Mouse (Mus musculus) stomach, postnatal 0 days (tissue): Measurements from ENCODE around the gene Ccne1.

Experiments used
- CTCF ChIP-seq: IDR thresholded peaks from 2 replicates; pipeline ENCODE4 v1.5.1; 2016; ENCODE audit warnings: antibody characterized with exemption, low read depth, mild to moderate bottlenecking, moderate library complexity
- EP300 ChIP-seq: optimal IDR thresholded peaks from 2 replicates; pipeline ENCODE3; 2016; ENCODE audit warnings: antibody characterized with exemption

DNA sequence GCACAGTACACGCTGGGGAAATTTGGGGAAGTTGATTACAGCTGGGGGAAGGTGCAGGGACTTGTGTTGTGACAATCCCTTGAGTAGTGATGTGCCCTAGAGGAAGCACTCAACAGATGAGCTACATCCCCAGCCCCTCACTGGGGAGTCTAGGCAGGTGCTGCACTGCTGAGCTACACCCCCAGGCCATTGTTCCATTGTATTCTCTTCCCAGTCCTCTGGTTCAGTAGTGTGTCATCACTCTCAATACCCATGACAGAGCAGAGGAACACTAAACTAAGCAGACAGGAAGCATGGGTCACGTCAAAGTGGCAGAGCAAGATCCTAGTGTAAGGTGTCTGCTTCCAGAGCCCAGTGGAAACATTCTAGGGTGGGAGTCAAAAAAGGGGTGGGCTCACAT, 14.2 kb downstream of the Ccne1 start:
- TF ChIP-seq CTCF (no peak), EP300 (no peak)
